Mouse (Mus musculus): ENCODE data around the gene Themis. TPM values are rescaled to one million over a fixed set of nuclear protein-coding genes. Genes with fewer than 3 reads are reported as not detected.
A peak's percentile ranks its signal among the peaks of the same experiment; 100 is the strongest.

Gene Themis
- total RNA-seq (2021), result not detected
- long read RNA-seq, result 0 reads

DNA sequence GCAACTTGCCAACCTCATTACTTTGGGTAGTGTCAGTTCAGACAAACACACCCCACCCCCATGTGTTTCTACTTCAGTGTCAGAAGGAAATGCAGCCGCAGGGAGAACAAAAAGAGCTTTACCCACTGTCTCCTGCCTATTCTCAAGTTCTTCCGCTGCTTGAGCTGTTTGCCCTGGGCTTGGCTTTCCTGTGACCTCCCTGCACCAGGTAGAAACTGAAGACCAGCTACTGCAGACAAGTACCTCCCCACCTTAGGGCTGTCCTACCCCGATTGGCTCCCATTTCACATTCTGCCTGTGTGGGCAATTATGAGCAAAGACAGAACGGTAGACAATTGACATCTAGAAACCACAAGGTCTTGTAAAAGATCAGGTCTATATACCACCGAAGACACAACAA lies at the start of gene Themis:
Themis (plus strand) TSS at position 100 of the 400 bp plus-strand sequence.
- DNase-seq (ENCODE audit: low spot score in 2 of 2), result no peak

DNA sequence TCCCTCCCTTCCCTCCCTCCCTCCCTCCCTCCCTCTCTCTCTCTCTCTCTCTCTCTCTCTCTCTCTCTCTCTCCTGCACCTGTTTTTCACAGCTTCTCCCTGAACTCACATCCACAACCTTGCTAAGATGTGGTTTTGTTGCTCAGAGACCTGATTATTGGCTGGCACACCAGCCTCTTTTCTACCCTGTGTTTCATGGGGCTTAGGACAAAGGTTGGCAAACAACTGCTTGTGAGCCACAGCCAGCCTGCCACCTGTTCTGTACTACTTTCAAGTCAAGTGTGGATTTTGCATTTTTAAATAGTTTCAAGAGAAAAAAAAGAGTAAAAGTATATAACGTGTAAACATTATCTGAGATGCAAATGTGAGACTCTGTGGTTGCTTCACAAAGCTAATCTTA lies 48.7 kb upstream of the Themis start:
- no peak for DNase-seq (ENCODE audit: low spot score in 2 of 2)

DNA sequence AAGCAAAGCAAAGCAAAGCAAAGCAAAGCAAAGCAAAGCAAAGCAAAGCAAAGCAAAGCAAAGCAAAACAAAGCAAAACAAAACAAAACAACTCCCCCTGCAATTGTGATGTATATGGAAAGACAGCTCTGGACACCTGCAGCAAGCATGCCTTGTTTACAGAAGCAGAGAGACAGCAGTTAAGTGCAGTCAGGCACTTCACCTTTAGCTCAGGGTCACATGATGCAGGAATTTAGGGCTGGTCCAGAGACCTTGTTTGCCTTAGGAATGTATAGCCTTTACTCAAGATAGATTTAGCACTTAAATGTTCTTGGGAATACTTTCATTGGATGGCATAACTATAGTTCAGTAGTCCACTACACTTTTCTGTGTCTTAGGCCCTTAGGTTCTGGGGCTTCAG lies 32.1 kb upstream of the Themis start:
- DNase-seq (ENCODE audit: low spot score in 2 of 2), result no peak

DNA sequence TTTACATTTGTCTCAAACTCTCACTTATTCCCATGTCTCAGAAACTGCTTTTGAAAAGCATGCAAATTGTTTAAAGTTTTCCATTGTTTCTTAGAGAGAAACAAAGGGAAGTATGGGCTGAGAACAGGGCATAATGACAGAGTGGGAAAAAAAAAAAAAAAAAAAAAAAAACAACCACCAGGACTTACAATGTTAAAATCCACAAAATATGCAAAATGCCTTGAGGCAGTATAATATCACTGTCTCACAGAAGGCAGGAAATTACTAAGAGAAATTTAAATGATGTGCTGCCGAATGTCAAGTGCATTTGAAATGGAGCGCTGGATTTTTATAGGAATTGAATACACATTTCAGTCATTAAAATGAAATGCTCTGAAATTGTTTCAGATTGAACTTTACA lies 26.3 kb upstream of the Themis start:
- no peak for DNase-seq (ENCODE audit: low spot score in 2 of 2)

DNA sequence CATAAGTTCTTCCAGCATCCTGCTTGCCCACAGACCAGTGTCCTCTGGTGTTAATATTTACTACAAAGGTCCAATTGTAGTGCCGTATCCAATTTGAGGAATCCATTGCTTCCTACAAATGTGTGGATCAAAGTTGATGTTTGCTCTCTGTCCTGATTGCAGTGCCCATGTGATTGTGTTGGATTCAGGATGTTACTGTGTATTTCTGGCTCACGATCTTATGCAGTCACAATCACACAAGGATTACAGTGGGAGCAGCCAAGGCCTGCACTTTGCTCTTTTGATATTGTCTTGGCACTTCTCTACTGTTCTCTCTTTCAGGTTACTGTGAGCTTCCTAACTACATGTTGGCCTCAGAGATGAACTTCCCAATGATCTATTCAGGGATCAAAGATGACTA lies 20.3 kb upstream of the Themis start:
- no peak for DNase-seq (ENCODE audit: low spot score in 2 of 2)

DNA sequence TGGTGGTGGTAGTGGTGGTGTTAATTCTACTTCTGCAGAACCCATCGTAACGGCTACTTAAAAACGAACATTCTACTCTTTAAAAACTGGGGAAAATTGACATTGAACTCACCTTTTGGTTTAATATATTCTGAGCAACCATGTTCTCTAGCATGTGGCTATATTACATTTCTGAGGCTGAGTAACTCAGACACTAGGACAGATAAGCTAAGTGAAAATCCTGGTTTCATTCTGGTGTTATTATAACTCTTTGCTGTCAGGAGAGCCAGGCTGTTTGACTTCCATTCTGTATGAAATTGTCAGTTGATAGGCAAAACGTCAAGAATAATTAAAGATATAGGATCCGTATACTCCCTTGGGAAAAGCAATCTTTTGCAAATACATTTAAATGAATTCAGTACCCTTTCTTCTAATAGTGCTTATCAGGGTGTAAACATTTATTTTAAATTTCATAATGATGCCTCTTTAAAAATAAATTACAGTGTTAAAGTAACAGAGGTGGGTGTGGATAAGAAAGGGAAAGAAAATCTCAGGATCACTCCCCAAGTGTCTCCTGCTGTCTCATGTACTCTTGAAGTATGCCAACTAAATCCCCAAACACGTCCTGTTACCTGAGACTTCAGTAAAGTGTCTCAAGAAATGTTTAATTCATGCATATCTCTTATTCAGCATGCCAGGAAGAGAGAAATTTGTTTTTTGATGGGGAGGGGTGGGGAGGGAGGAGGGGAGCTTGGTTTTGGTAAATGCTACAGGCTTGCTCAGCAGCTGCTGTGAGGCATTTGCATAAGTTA lies 18.9 kb upstream of the Themis start:
- no peak for DNase-seq (ENCODE audit: low spot score in 2 of 2)

DNA sequence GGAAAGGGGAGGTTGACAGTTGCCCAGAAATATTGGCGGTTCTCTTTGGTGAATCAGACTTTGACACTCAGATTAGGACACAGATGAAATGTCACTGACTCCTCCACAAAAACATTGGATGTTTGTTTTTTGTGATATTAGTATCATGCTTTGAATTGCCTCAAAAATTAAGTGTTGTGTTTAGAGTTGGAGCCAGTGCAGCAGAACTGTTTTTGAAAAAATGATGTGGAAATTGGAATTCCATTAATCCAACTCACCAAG lies 18.3 kb upstream of the Themis start:
- DNase-seq (ENCODE audit: low spot score in 2 of 2), result peak; percentile 3 to 31

DNA sequence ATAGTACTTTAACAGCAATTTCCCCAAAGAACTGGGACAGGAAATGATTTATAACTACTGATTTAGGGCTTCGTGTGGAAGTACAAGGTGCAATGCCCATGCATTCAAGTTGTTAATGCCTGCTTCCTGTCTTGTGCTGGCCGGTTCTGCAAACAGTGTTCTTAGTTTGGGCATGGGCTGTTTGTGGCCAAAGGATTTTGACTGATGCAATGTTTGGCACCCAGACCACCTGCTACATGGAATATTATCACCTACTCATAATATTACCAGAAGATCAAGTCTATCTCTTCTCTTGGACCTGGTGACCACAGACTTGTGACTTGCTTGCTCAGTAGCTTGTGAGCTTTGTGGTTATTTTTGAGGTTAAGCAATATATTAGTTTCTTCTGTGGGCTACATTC lies 16.2 kb upstream of the Themis start:
- no peak for DNase-seq (ENCODE audit: low spot score in 2 of 2)

DNA sequence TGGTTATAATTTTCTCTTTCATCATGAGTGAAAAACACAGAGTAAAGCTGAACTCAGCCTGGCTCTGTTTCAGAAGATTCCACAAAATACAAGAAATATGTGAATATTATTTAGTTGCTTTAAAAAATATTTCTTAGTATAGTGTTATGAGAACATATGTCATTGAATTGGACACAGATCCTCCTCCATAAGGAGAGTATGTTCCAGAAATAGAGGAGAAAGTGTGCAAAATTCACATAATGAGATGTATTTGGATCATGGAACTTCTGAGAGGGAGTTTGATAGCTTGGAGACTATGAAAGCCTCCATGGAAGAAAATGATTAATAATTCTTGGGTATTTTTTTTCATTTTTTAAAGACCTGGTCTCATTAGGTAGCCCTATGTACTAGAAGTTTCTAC lies 13.4 kb upstream of the Themis start:
- peak in 1 of 2 experiments; percentile 4 for DNase-seq (ENCODE audit: low spot score in 2 of 2)

DNA sequence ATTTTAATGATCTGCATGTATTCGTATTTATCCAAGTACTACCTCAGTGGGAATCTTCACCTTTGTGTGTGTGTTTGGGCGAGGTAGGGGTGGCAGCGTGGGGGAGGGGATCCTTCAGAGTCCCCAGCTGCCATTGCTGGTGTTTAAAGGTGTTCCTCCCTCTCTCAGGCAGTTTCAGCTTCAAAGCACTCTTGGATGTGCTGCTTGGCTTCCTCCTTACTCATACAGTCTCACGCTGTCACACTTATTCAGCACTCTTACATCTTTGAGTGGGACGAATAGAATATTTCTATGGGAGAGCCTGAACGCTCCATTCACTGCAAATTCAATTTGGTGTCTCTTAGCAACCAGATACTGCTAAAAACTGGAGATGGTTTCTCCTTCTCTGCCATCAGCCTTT lies 3.0 kb upstream of the Themis start:
- no peak for DNase-seq (ENCODE audit: low spot score in 2 of 2)

DNA sequence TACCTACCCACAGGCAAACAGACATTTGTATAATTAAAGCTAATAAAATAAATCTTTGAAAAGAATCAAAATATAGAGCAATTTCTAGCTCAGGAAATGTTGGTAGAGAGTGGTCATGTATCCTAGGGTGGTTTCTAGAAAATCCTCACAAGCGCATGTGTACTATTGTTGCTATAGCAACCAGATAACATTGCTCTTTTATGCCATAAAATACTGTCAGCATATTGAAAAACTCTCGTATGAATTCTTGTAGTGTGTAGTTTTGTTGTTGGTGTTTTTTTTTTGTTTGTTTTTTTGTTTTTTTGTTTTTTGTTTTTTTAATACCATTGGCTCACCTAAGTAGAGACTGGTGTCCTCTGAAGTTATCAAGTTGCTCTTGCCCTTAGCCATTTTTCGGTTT lies 5.8 kb downstream of the Themis start:
- no peak for DNase-seq (ENCODE audit: low spot score in 2 of 2)

DNA sequence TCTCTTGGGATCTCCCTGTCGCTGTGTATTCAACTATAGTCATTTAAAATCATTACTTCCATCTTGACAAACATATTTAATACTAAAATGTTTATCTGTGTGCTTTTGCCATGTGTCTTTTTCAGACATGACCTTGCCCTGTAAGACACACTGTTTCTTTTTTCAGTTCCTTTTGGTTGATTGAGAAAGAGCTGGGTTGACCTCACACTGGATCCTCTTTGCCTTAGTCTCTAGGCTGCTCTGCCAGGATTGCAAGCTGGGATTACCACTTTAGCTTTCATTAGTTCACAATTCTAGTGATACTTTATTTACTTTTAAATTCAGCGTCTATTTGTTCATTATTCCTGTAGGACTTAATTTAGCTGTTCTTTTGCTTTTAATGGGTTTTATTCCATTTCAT lies 7.2 kb downstream of the Themis start:
- DNase-seq (ENCODE audit: low spot score in 2 of 2), result no peak

DNA sequence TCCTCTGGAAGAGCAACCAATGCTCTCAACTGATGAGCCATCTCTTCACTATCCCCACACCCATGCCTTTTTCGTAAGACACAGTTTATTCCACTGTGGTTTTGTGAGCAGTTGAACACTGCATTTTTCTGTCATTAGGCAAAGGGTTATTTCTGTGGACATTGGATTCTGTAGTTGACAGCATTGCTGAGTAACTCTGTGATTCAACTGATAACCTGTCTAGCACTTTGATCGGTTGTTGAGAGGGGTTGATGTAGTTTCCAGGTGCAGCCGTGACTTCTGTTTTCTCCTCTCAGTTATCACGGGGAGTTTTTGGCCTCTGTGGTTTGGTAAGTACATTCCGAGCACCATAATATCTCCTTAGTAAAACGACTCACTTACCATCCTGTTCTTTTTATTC lies 26.8 kb downstream of the Themis start:
- no peak for DNase-seq (ENCODE audit: low spot score in 2 of 2)

DNA sequence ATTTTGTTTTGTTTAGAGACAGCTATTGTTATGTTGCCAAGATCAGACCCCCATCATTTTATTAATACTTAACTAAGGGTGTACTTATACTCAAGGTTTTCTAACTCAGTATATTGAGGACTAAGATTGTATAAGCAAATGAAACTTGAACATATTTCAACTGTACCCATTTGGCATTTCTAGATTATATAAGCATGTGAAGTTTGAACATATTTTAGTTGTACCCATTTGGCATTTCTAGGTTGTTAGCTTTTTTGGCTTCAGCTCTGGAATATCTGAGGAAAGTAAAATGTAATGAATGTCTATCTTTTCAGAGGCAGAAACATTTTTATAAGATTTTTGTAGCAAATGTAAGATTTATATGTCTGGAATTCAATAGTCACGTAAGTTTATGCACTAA lies 27.9 kb downstream of the Themis start:
- no peak for DNase-seq (ENCODE audit: low spot score in 2 of 2)

DNA sequence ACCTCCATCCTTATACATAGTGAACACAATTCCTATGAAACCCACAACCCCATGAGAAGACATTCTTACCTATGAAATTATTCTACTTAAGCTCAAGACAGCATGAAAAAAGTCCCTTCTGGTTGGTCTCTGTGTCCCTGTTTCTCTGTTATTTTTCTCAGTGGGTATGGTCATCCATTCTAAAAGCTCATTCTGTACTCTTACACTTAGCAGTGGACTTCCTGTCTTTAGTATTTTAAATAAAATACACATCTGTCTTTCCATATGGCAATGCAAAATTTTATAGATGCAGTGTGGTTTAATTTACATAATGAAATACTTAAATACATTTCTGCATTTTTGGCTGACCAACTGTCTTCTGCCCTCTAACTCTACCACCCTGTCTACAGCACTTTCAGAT lies 30.0 kb downstream of the Themis start:
- DNase-seq (ENCODE audit: low spot score in 2 of 2), result no peak

DNA sequence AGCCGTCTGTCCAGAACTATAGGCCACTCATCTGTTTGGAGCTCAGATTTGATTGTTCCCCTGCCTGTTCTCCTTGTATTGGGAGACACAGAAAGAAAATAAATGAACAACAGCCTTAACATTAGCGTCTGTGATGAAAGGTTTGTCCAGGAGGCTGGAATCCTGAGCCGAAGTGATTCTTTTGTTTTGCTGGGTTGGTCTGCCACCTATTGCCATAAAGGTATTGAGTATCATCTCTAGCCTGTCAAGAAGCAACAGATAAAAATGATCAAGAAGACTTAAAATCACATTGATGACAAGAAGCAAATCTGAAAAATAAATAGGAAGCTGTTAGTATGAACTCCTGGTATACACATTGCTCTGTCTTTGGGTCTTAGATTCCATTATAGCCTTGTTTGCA lies 53.7 kb downstream of the Themis start:
- DNase-seq (ENCODE audit: low spot score in 2 of 2), result no peak

DNA sequence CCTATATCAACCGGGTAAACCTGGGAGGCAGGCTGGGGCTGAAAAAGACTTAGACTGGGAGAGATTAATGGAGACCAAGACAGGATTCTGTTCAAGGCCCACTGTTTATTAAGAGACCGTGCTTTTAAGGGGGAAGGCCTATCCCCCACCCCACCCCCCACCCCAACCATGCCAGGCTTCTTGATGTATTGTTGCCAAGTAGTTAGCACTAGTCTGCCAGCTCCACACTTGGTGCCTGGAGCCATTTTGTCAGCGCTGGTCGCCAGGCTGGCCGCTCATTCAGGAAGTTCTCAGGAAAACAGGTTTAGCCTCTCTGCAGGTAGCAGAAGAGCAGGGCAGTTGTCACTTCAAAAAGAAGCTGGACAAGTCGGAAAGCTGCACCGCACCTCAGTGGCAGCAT lies 55.1 kb downstream of the Themis start:
- DNase-seq (ENCODE audit: low spot score in 2 of 2), result no peak

DNA sequence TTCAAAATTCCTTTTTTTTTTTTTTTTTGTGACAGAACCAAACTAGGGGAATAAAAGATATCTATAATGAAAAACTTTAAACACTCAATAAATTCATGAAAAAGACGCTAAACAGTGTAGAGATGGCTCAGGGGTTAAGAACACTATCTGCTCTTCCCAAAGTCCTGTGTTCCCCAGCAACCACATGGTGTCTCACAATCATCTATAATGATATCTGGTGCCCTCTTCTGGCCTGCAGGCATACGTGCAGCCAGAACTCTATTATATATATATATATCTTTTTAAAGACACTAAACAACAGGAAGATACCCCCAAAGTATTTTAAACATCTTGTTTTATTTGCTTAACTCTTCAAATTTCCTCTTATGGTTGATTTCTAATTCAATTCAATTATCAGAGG lies 62.0 kb downstream of the Themis start:
- peak in 1 of 2 experiments; percentile 14 for DNase-seq (ENCODE audit: low spot score in 2 of 2)

DNA sequence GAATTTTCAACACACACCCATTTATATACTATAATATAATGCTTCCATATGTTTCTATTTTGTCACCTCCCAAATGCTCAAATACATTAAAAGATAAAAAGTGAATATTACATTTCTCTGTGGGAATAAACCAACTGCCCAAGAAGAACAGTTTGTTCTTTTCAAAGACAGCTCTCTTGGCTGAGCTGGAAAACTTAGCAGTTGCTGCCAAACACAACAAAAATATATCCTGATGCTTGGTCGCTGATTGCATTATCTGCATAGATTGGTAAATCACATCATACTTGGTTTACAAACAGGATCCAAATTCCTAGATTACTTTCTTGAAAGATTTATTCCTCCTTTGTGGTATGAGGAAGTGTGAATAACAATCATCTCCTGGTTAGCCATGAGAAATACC lies 69.8 kb downstream of the Themis start:
- DNase-seq (ENCODE audit: low spot score in 2 of 2), result no peak

DNA sequence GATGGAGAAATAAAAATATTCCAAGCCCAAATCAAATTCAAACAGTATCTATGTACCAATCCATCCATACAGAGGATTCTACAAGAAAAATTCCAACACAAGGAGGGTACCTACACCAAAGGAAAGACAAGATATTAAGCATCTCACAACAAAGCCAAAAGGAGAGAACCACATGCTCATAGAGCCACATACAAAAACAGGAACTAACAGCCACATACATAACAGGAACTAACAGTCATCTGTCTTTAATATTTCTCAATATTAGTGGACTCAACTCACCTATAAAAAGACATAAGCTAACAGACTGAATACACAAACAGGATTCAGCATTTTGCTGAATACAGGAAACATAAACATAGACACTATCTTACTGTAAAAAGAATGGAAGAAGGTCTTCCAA lies 78.3 kb downstream of the Themis start:
- DNase-seq (ENCODE audit: low spot score in 2 of 2), result no peak

DNA sequence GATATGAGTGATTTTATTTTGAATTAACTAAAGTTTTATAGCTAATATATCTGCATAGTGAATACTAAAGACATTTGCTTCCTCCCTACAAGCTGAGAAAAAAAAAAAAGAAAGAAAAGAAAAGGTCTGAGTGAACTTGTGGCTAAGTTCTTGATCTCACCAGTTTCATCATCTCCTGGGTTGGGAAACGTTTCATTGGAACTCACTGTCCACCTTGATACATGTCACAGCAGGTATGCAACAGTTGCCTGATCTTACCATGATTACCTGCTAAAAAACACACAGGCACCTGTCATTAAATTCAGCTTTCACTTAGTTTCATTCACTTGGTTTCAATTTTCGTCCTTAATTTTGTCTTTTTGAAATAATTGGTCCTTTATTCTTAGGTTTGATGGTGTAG lies 85.2 kb downstream of the Themis start:
- DNase-seq (ENCODE audit: low spot score in 2 of 2), result no peak

DNA sequence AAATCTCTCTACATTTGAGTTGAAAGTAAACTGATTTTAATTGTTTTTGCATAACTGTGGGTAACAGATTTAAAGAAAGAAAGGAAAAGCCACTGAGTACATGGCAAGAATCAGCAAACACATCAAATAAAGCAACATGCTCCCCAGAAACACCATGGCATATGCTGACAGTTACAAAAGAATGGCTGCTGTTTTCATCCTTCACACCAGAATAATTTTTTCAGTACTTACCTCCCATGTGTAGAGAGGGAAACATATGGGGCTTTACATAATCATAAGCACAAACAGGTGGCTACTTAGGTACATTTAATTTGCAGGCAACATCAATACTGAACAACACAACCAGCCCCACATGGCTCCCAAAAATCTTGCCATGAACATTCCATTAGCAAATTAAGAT lies 86.8 kb downstream of the Themis start:
- peak; percentile 17 to 66 for DNase-seq (ENCODE audit: low spot score in 2 of 2)

DNA sequence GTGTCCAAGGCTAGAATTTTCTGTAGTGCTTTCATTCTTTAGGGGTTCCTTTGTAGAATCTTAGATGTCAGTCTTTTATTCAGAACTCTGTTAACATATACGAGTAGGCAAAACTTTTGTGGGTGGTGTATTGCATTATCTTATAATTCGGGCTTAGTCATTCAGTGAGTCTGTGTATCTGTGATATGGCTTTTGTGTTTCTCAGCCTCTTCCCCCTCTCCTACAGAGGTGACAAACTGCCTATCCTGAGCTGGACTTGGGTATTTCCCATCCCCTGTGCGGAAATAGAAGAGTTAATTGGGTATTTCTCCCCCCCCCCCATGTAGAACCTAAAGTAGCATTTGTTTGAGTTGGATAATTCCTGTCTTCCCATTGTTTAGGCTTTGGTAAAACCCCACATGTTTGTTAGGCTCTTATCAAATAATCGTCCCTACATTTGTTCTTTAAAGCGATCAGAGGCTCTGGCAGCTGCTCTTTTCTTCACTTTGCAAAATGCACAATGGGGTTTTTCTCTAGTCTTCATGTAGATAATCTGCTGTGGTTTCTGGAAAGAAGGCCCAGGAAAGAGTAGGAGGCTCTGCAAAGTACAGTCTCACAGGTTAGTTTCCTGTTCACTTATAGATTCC lies 108.7 kb downstream of the Themis start:
- no peak for DNase-seq (ENCODE audit: low spot score in 2 of 2)

Measured in layer of hippocampus, adult 18-20 months (tissue).